Mouse (Mus musculus) heart, postnatal 14 days (tissue): ENCODE data around the gene Sorcs3. TPM values are rescaled to one million over a fixed set of nuclear protein-coding genes. Genes with fewer than 3 reads are reported as not detected.

Source experiments
- DNase-seq, 2 experiments: peaks; one replicate each; pipeline ENCODE4 v3.0.0; 2021 to 2022
- intact Hi-C: fragments of 180-260 bp; cut with DNase I; formaldehyde crosslinking; loops from one replicate; pipeline ENCODE4 v1.15.1; 2025
- total RNA-seq, 2 experiments: library from RNA; stranded (reverse); gene quantifications; 2 replicates each; pipeline ENCODE4 v1.2.3; 2021

The Sorcs3 gene
- total RNA-seq, 2 experiments from 2014 or later: 0.05 TPM; not detected in 1

- no peak for DNase-seq
- intact Hi-C loops: no loop called here
These were observed 156.3 kb downstream of the Sorcs3 start for GRCm38 (mm10) chr19:48362167-48362566.

GRCm38 (mm10) chr19:48368056-48368455 is 162.2 kb downstream of the Sorcs3 start:
- intact Hi-C loops: no loop called here
- DNase-seq: no peak

DNA sequence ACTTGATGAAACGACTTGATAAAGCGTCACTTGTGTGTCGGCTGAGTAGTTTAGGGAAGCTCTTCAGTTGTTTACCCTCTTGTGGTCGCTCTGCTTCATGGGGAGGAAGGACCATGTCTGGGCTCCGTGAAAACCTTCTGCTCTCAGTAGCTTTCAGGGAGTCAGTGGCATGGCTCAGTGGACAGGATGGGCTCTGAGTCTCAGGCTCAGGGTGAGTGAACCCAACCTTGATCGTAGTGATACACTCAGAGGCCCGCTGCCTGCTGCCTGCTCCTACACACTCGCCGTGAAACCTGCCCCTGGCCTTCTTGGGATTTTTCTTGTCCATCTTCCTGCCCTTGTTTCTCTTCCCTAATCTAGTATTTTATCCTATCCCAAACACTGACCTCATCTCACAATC is 166.0 kb downstream of the Sorcs3 start:
- intact Hi-C loops: no loop called here
- no peak for DNase-seq

- intact Hi-C loops: no loop called here
- DNase-seq: no peak
These were observed 172.2 kb downstream of the Sorcs3 start for GRCm38 (mm10) chr19:48378006-48378540.

- intact Hi-C loops: loop anchor here (5.0 to 10.0 kb wide), 2 partner anchors 187 to 404 kb away; partner anchors contain the start of gene Sorcs3
- peak in 1 of 2 experiments; percentile 10 for DNase-seq
These were observed 185.7 kb downstream of the Sorcs3 start for GRCm38 (mm10) chr19:48391551-48391950.

DNA sequence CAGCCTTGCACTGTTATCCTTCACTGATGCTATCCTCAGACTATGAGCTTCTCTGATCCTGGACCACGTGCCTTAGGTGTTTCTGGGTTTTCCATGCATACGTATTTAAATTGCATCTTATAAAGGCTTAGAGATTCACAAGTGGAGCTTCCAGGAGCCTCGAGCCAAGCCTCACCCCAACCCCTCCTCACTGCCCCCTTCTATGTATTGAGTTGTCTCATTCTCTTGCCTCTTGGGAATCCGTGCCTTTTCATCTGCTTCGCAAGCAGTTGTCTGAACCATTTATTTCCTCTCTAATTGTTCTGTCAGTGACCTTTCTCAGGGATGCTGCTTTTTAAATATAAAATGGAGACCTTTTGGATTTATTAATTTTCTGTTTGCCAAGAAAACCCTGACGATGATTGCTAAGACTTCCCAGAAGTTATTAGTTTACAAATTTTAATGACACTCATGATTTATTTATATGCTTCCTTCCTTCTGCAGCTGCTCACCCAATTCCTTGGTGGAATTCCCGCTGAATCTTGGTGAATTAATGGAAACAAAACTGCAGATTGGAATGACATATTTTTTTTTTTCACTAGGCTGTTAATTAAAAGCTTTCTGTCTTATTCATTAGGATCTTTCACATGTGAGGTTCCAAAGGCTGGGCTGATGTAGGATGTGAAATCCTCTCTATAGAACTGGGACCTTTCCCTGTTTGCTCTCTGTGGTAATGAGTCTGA is 199.1 kb downstream of the Sorcs3 start:
- DNase-seq: no peak
- intact Hi-C loops: no loop called here

GRCm38 (mm10) chr19:48408221-48408620 is 202.4 kb downstream of the Sorcs3 start:
- intact Hi-C loops: no loop called here
- DNase-seq: no peak

DNA sequence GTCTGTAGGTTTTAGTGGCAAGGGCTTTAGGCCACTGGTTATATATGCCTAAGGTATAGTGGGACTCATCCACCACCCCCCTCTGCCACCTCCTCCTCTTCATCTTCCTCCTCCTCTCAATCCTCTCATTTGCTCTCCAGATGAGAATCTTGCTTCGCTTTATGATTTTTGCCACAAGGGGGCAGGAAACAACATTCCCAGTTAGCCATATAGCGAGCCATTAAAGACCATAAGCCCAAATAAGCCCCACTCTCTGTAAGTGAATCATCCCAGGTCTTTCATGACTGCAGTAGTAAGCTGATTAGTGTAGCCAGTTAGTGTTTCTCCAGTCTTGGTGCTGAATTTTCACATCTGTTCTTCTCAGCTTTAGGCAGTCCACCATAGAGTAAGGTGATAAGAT is 205.5 kb downstream of the Sorcs3 start:
- intact Hi-C loops: no loop called here
- DNase-seq: no peak

- intact Hi-C loops: no loop called here
- DNase-seq: peak in 1 of 2 experiments; percentile 31
These were observed 208.0 kb downstream of the Sorcs3 start for GRCm38 (mm10) chr19:48413836-48414235.

DNA sequence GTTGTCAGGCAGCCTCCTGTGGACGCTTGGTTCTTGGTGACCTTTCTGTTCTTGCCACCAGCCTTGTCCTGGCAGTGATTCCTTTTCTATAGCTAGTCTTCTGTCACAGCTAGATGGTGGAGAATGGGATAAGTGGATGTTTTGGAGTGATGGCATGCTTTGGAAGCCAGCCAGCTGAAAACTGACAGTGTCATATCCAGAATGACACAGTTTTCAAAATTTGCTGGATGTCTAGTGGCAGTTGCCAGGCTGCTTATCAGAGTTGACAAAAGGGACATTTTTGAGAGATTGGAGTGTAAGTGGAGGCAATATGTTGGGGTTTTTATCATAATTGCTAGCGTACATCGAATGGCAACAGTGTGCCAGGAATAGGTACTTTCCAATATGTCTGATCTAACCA is 212.5 kb downstream of the Sorcs3 start:
- intact Hi-C loops: no loop called here
- DNase-seq: no peak

DNA sequence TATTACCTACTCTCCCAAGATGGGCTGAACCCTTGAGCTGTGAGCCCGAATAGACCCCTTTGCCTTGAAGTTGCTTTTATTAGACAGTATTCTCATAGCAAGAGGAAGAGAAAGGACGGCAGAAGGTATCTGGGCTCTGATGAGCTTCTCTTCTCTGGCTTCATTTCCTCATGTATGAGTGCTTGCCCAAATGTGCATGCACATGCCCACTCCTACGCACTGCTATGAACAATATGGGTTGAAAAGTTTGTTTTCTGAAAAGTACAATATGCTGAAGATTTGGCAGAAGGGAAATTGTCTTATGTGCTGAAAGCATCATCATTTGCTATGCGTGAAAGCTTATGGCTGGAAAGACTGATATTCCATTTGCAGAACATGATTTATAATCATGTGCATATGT is 223.4 kb downstream of the Sorcs3 start:
- intact Hi-C loops: no loop called here
- DNase-seq: no peak

GRCm38 (mm10) chr19:48429755-48430154 is 223.9 kb downstream of the Sorcs3 start:
- no peak for DNase-seq
- intact Hi-C loops: no loop called here

GRCm38 (mm10) chr19:48430328-48430727 is 224.5 kb downstream of the Sorcs3 start:
- DNase-seq: no peak
- intact Hi-C loops: no loop called here

DNA sequence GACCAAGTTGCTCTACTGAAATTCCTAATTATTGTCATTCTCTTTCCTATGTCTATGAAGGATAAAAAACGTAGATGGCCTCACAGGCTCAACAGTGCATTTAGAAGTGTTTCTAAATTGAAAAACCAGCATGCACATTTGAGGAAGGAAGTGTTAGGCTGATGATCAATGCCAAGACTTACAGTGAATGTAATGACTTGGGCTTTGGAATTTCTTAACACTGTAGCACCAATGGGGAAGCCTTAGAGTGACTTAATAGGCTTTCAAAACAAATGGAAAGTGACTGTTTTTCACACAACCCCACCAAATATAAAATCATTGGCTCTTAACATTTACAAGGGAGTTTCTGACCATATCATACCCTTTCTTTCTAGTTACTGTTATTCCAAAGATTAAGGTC is 232.6 kb downstream of the Sorcs3 start:
- intact Hi-C loops: no loop called here
- no peak for DNase-seq

- intact Hi-C loops: no loop called here
- no peak for DNase-seq
These were observed 255.3 kb downstream of the Sorcs3 start for GRCm38 (mm10) chr19:48461141-48461540.

- intact Hi-C loops: no loop called here
These were observed 256.6 kb downstream of the Sorcs3 start for GRCm38 (mm10) chr19:48462426-48462825.

DNA sequence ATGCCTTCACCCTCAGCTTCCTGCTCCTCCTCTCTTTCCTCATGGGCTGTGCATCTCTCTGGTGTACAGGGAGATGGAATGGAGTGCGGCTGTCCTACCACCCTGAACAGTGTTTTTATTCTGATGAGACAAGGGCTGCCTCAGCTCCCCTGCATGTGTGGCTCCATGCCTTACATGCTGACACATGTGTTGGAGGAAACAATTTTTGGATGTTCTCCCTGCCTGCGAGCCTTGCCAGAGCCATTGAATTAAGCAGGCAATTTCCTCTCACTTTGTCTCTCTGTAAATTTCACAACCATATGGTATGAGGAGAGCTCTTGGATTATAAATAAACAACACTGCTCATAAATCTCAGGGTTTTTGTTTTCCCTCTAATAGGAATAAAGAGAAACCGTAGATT is 257.7 kb downstream of the Sorcs3 start:
- intact Hi-C loops: no loop called here
- DNase-seq: no peak

More at GRCm38 (mm10) chr19:48462426-48462825, 256.6 kb downstream of the Sorcs3 start:
- DNase-seq: no peak

- DNase-seq: no peak
- intact Hi-C loops: no loop called here
These were observed 261.6 kb downstream of the Sorcs3 start for GRCm38 (mm10) chr19:48467471-48467870.

- DNase-seq: no peak
These were observed 264.1 kb downstream of the Sorcs3 start for GRCm38 (mm10) chr19:48469791-48470410.

GRCm38 (mm10) chr19:48471927-48472326 is 266.1 kb downstream of the Sorcs3 start:
- DNase-seq: no peak
- intact Hi-C loops: no loop called here

More at GRCm38 (mm10) chr19:48469791-48470410, 264.1 kb downstream of the Sorcs3 start:
- intact Hi-C loops: no loop called here

- no peak for DNase-seq
- intact Hi-C loops: no loop called here
These were observed 270.1 kb downstream of the Sorcs3 start for GRCm38 (mm10) chr19:48475784-48476410.
